Mouse (Mus musculus) CD4-positive helper T cell, adult 2 months (primary cell): Measurements from ENCODE around the gene Cc2d2b.

ENCODE experiments used
- DNase-seq: peaks from one replicate; pipeline ENCODE4 v3.0.0-alpha.2; 2012; ENCODE audit warnings: low read depth, missing footprints, low spot score

The Cc2d2b gene

GRCm38 (mm10) chr19:40754311-40754710 is 5.8 kb downstream of the Cc2d2b start:
- DNase-seq: peak; percentile 64

GRCm38 (mm10) chr19:40760071-40760470 is 11.5 kb downstream of the Cc2d2b start:
- DNase-seq: no peak

GRCm38 (mm10) chr19:40762023-40762759 is 13.6 kb downstream of the Cc2d2b start:
- DNase-seq: peak; percentile 46

- no peak for DNase-seq
Observed at GRCm38 (mm10) chr19:40767189-40767588, 18.6 kb downstream of the Cc2d2b start.

GRCm38 (mm10) chr19:40769341-40769770 is 20.8 kb downstream of the Cc2d2b start:
- no peak for DNase-seq

- DNase-seq: no peak
Observed at GRCm38 (mm10) chr19:40788004-40788714, 39.6 kb downstream of the Cc2d2b start.

- peak; percentile 4 for DNase-seq
Observed at GRCm38 (mm10) chr19:40788715-40789084, 40.1 kb downstream of the Cc2d2b start.

- no peak for DNase-seq
Observed at GRCm38 (mm10) chr19:40805176-40805737, 56.7 kb downstream of the Cc2d2b start.

GRCm38 (mm10) chr19:40809858-40810257 is 61.3 kb downstream of the Cc2d2b start:
- peak; percentile 21 for DNase-seq

- no peak for DNase-seq
Observed at GRCm38 (mm10) chr19:40811840-40812239, 63.3 kb downstream of the Cc2d2b start.

GRCm38 (mm10) chr19:40812778-40813177 is 64.2 kb downstream of the Cc2d2b start:
- no peak for DNase-seq

- DNase-seq: no peak
Observed at GRCm38 (mm10) chr19:40813385-40813784, 64.8 kb downstream of the Cc2d2b start.

GRCm38 (mm10) chr19:40815645-40816183 is 67.2 kb downstream of the Cc2d2b start:
- DNase-seq: no peak

- DNase-seq: no peak
Observed at GRCm38 (mm10) chr19:40817901-40818532, 69.5 kb downstream of the Cc2d2b start.

- DNase-seq: peak; percentile 72
Observed at GRCm38 (mm10) chr19:40818764-40819163, 70.2 kb downstream of the Cc2d2b start.

- DNase-seq: no peak
Observed at GRCm38 (mm10) chr19:40821306-40821825, 72.8 kb downstream of the Cc2d2b start.

- no peak for DNase-seq
Observed at GRCm38 (mm10) chr19:40825636-40826035, 77.1 kb downstream of the Cc2d2b start.

- no peak for DNase-seq
Observed at GRCm38 (mm10) chr19:40826735-40827134, 78.2 kb downstream of the Cc2d2b start.

GRCm38 (mm10) chr19:40830198-40830597 is 81.6 kb downstream of the Cc2d2b start:
- no peak for DNase-seq

GRCm38 (mm10) chr19:40830703-40831415 is 82.3 kb downstream of the Cc2d2b start, which contains the start of gene Ccnj:
Gene Ccnj, plus strand, starts transcription at chr19:40831279.
- DNase-seq: peak; percentile 93
